Comparison of ENCODE assay signal across 8 mouse cellular contexts in the genomic region with DNA sequence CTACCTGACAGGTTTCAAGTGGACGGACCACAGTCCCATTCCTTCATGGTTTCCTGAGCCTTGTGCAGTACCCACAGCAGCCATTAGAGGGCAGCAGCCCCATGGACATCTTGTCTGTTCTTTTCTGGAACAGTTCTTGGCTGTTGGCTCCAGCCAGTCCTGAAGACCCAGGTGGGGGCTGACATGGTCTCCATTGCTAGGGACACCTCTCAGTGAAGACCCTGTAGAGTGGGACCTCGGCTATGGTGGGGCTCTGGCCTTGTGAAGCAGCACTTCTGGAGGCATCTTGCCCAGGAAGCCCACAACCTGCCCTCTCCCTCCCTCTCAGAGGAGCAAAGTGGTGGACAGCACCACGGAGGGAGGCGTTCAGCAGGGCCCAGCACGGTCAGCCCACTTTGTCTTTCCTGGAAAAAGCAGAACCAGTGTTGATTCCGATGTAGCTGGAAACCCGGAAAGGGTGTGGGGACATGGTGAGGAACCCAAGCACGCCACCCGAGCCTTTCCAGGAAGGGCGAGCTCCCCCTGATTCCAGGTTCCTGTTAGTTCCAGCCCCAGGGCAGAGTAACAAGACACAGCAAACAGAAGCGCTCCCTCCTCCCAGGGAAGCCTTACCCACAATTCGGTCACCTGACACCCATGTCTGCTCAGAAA. TPM values are rescaled to one million over a fixed set of nuclear protein-coding genes. Genes with fewer than 3 reads are reported as not detected.
DNase-seq lines count a peak whose midpoint lies in the region; ATAC-seq and TF ChIP-seq lines count a peak whose summit lies in the region.

No protein-coding gene starts in this region.

- DNase-seq in Patski (ENCODE audit: low read depth, low spot score), result no peak
- peak; percentile 97 for DNase-seq in cerebellum, postnatal 25 days
- peak; percentile 93 for DNase-seq in gastrocnemius, adult 18-20 months (ENCODE audit: low spot score)
- peak; percentile 86 to 95 for DNase-seq in left cerebral cortex, adult 18-20 months (ENCODE audit: low spot score in 2 of 2)
- peak; percentile 80 for DNase-seq in retina, postnatal 7 days (ENCODE audit: low read depth, low spot score)
- DNase-seq in urinary bladder, adult 2 months (ENCODE audit: low spot score), result peak; percentile 87

- ATAC-seq in Patski, result peak; percentile 23
- peak; percentile 68 for ATAC-seq in hindbrain, embryonic 16.5 days

- H3K4me3 ChIP-seq in hindbrain, embryonic 16.5 days (ENCODE audit: low read length), result no peak overlapping the region
- H3K4me3 ChIP-seq in macrophage (ENCODE audit: inconsistent target), result no peak overlapping the region

- H3K4me2 ChIP-seq in hindbrain, embryonic 16.5 days (ENCODE audit: low read length), result no peak overlapping the region

- H3K36me3 ChIP-seq in hindbrain, embryonic 16.5 days (ENCODE audit: control insufficient read depth, insufficient read depth, low read length), result peaks cover 5% of the 10 kb centered on the region; the same call in 1 of the 2 replicates
- H3K36me3 ChIP-seq in macrophage (ENCODE audit: inconsistent target), result no peaks in the 10 kb centered on the region; the same call in 1 of the 2 replicates

- CTCF ChIA-PET in Patski (lab: Charles Lee), result interaction anchor here (0.6 to 2.3 kb wide), 18 partner anchors 13 to 148 kb away, joined by 3 to 13 read pairs (median 3); partner anchors contain the start of genes Adap1, Gpr146 and Zfand2a

- H3K27me3 ChIP-seq in Patski, result no peaks in the 10 kb centered on the region
- no peaks in the 10 kb centered on the region for H3K27me3 ChIP-seq in hindbrain, embryonic 16.5 days (replicated peaks; ENCODE audit: control insufficient read depth, insufficient read depth, low read length)

- TF ChIP-seq CTCF in Patski (IDR thresholded peaks at IDR 0.05), result no peak

- in situ Hi-C loops in Patski (cut with MboI; ENCODE audit: low pct_unique_long_range_greater_than_20kb), result loop anchor here (5.0 to 25.0 kb wide), 4 partner anchors 38 to 298 kb away; no protein-coding TSS in a partner anchor

- no peaks in the 10 kb centered on the region for H3K9me3 ChIP-seq in hindbrain, embryonic 16.5 days (ENCODE audit: control insufficient read depth, low read length)

- H3K79me2 ChIP-seq in macrophage (ENCODE audit: inconsistent target), result peaks cover 23% of the 10 kb centered on the region

- H3K4me1 ChIP-seq in hindbrain, embryonic 16.5 days (ENCODE audit: control insufficient read depth, insufficient read depth, low read depth, low read length), result peaks cover 11% of the 10 kb centered on the region

- 39% methylated on average over 12 of the region's 12 CpGs for WGBS in hindbrain, embryonic 16.5 days
- under 1% methylated on average over 12 of the region's 12 CpGs for WGBS in macrophage (ENCODE audit: missing documents)

- POLR2A ChIA-PET in Patski (lab: Charles Lee), result interaction anchor here (0.7 to 1.7 kb wide), 2 partner anchors 15 to 44 kb away, joined by 3 to 4 read pairs; no protein-coding TSS in a partner anchor

- H3K27ac ChIP-seq in hindbrain, embryonic 16.5 days (ENCODE audit: low read depth, low read length), result peak overlapping the region; percentile 21; the same call in 1 of the 2 replicates
- H3K27ac ChIP-seq in macrophage, result peak overlapping the region; percentile 98

- peak overlapping the region; percentile 1; the same call in 1 of the 2 replicates for H3K9ac ChIP-seq in hindbrain, embryonic 16.5 days (ENCODE audit: low read depth, low read length)

RNA-seq across cellular contexts. Expression of gene Cyp2w1, which starts 12.0 kb away (rescaled TPM):
- polyA plus RNA-seq in Patski (2021) (not detected), macrophage (2018) (not detected in 3 replicates)
- total RNA-seq in gastrocnemius, adult 18-20 months (2021), result not detected
- polyA plus RNA-seq in hindbrain, embryonic 16.5 days (2015; fragmentation: Nextera tagmentation; extraction: Ambion mirVana), result not detected in 2 replicates
- total RNA-seq in left cerebral cortex, adult 18-20 months (2021), result not detected
- not detected for total RNA-seq in macrophage (2018; cell fraction: chromatin; rRNA removed)
- not detected for total RNA-seq in macrophage (2018; cell fraction: cytosol; rRNA removed)
- total RNA-seq in macrophage (2018; cell fraction: nucleus; rRNA removed), result not detected
- polyA plus RNA-seq in urinary bladder, adult 2 months (2012; rRNA removed), result not detected in 2 replicates

RNA-seq across cellular contexts. Expression of gene Gpr146, which starts 13.1 kb away (rescaled TPM):
- polyA plus RNA-seq in Patski (2021) (7.9 TPM), macrophage (2018) (14.0 to 34.3 TPM (median 20.6 TPM) in 3 replicates)
- 10 to 100 TPM; 21.8 to 28.9 TPM for total RNA-seq in gastrocnemius, adult 18-20 months (2021)
- polyA plus RNA-seq in hindbrain, embryonic 16.5 days (2015; fragmentation: Nextera tagmentation; extraction: Ambion mirVana), result 3.1 and 4.0 TPM in 2 replicates
- 10 to 100 TPM; 10.6 to 13.0 TPM for total RNA-seq in left cerebral cortex, adult 18-20 months (2021)
- 10 to 100 TPM in 10 of 26 experiments, 1 to 10 TPM in 13, under 1 TPM in 3; 0.91 to 39.6 (median 5.6) TPM for total RNA-seq in macrophage (2018; cell fraction: chromatin; rRNA removed)
- total RNA-seq in macrophage (2018; cell fraction: cytosol; rRNA removed), result 10 to 100 TPM in 20 of 26 experiments, 1 to 10 TPM in 6; 3.7 to 41.6 (median 20.4) TPM
- total RNA-seq in macrophage (2018; cell fraction: nucleus; rRNA removed), result 10 to 100 TPM in 19 of 26 experiments, 1 to 10 TPM in 7; 4.5 to 63.6 (median 13.4) TPM
- 16.4 and 22.2 TPM in 2 replicates for polyA plus RNA-seq in urinary bladder, adult 2 months (2012; rRNA removed)

RNA-seq across cellular contexts. Expression of gene Cox19, which starts 13.2 kb away (rescaled TPM):
- polyA plus RNA-seq in Patski (2021) (66.1 TPM), macrophage (2018) (15.7 to 21.8 TPM (median 18.8 TPM) in 3 replicates)
- total RNA-seq in gastrocnemius, adult 18-20 months (2021), result 10 to 100 TPM; 55.0 to 68.4 TPM
- 95.1 and 98.6 TPM in 2 replicates for polyA plus RNA-seq in hindbrain, embryonic 16.5 days (2015; fragmentation: Nextera tagmentation; extraction: Ambion mirVana)
- total RNA-seq in left cerebral cortex, adult 18-20 months (2021), result 10 to 100 TPM; 66.8 to 67.7 TPM
- 10 to 100 TPM in 20 of 26 experiments, 1 to 10 TPM in 6; 5.3 to 32.5 (median 15.9) TPM for total RNA-seq in macrophage (2018; cell fraction: chromatin; rRNA removed)
- total RNA-seq in macrophage (2018; cell fraction: cytosol; rRNA removed), result 10 to 100 TPM; 11.3 to 25.9 (median 21.4) TPM
- 10 to 100 TPM in 16 of 26 experiments, 1 to 10 TPM in 10; 4.4 to 19.3 (median 11.4) TPM for total RNA-seq in macrophage (2018; cell fraction: nucleus; rRNA removed)
- 45.3 and 52.4 TPM in 2 replicates for polyA plus RNA-seq in urinary bladder, adult 2 months (2012; rRNA removed)

RNA-seq across cellular contexts. Expression of gene Adap1, which starts 39.0 kb away (rescaled TPM):
- 5.0 TPM for polyA plus RNA-seq in Patski (2021)
- total RNA-seq in gastrocnemius, adult 18-20 months (2021), result 1 to 10 TPM in 1 of 2 experiments, under 1 TPM in 1; 0.66 to 1.4 TPM
- 57.5 and 66.5 TPM in 2 replicates for polyA plus RNA-seq in hindbrain, embryonic 16.5 days (2015; fragmentation: Nextera tagmentation; extraction: Ambion mirVana)
- 100 to 1,000 TPM; 229 to 237 TPM for total RNA-seq in left cerebral cortex, adult 18-20 months (2021)
- total RNA-seq in macrophage (2018; cell fraction: chromatin; rRNA removed), result 100 to 1,000 TPM in 8 of 26 experiments, 10 to 100 TPM in 18; 22.4 to 143 (median 79.4) TPM
- total RNA-seq in macrophage (2018; cell fraction: cytosol; rRNA removed), result 10 to 100 TPM; 39.1 to 96.5 (median 65.9) TPM
- 100 to 1,000 TPM in 6 of 26 experiments, 10 to 100 TPM in 20; 25.8 to 128 (median 81.1) TPM for total RNA-seq in macrophage (2018; cell fraction: nucleus; rRNA removed)
- 40.4 to 55.9 TPM (median 47.4 TPM) in 3 replicates for polyA plus RNA-seq in macrophage (2018)
- 45.4 and 46.6 TPM in 2 replicates for polyA plus RNA-seq in urinary bladder, adult 2 months (2012; rRNA removed)

RNA-seq across cellular contexts. Expression of gene C130050O18Rik, which starts 40.7 kb away (rescaled TPM):
- 0.24 TPM for polyA plus RNA-seq in Patski (2021)
- total RNA-seq in gastrocnemius, adult 18-20 months (2021), result under 1 TPM; 0.12 to 0.21 TPM
- 0.26 and 0.64 TPM in 2 replicates for polyA plus RNA-seq in hindbrain, embryonic 16.5 days (2015; fragmentation: Nextera tagmentation; extraction: Ambion mirVana)
- total RNA-seq in left cerebral cortex, adult 18-20 months (2021), result under 1 TPM in 1 of 2 experiments, not detected in 1; 0.33 TPM
- 10 to 100 TPM in 4 of 26 experiments, 1 to 10 TPM in 16, under 1 TPM in 4, not detected in 2; 0.41 to 20.1 (median 4.7) TPM for total RNA-seq in macrophage (2018; cell fraction: chromatin; rRNA removed)
- 10 to 100 TPM in 5 of 26 experiments, 1 to 10 TPM in 21; 1.4 to 11.9 (median 5.5) TPM for total RNA-seq in macrophage (2018; cell fraction: cytosol; rRNA removed)
- total RNA-seq in macrophage (2018; cell fraction: nucleus; rRNA removed), result 10 to 100 TPM in 6 of 26 experiments, 1 to 10 TPM in 19, not detected in 1; 2.1 to 17.8 (median 7.3) TPM
- polyA plus RNA-seq in macrophage (2018), result 3.5 to 9.1 TPM (median 7.6 TPM) in 3 replicates
- polyA plus RNA-seq in urinary bladder, adult 2 months (2012; rRNA removed), result 0.65 and 0.96 TPM in 2 replicates
